Mouse (Mus musculus) small intestine, adult 2 months (tissue): ENCODE data around the gene Coro2b.

Source experiments
- CTCF ChIP-seq: fragments of 200-500 bp; IDR thresholded peaks from 2 replicates; pipeline ENCODE4 v1.5.1; 2012; ENCODE audit warnings: low read depth, mild to moderate bottlenecking, control low read depth, inconsistent platforms, low read length, moderate library complexity, mixed read lengths; ENCODE audit not compliant: insufficient replicate concordance, insufficient read length; ENCODE audit errors: extremely low read depth
- POLR2A ChIP-seq: fragments of 200-500 bp; IDR thresholded peaks from 2 replicates; pipeline ENCODE4 v1.6.1; 2012; ENCODE audit warnings: low read depth, mild to moderate bottlenecking, control low read depth, inconsistent platforms, low read length, moderate library complexity

- no peak for TF ChIP-seq POLR2A
- no peak for TF ChIP-seq CTCF
Observed at GRCm38 (mm10) chr9:62560006-62560405, 23.2 kb upstream of the Coro2b start.
